Mouse (Mus musculus) WW6 (cell line): ENCODE measurements around the gene Metrn.
A peak's percentile ranks its signal among the peaks of the same experiment; 100 is the strongest.

Experiments used
- DNase-seq: peaks from one replicate; pipeline ENCODE4 v3.0.0-alpha.2; 2013; ENCODE audit warnings: low read depth, low spot score

Metrn gene

DNA sequence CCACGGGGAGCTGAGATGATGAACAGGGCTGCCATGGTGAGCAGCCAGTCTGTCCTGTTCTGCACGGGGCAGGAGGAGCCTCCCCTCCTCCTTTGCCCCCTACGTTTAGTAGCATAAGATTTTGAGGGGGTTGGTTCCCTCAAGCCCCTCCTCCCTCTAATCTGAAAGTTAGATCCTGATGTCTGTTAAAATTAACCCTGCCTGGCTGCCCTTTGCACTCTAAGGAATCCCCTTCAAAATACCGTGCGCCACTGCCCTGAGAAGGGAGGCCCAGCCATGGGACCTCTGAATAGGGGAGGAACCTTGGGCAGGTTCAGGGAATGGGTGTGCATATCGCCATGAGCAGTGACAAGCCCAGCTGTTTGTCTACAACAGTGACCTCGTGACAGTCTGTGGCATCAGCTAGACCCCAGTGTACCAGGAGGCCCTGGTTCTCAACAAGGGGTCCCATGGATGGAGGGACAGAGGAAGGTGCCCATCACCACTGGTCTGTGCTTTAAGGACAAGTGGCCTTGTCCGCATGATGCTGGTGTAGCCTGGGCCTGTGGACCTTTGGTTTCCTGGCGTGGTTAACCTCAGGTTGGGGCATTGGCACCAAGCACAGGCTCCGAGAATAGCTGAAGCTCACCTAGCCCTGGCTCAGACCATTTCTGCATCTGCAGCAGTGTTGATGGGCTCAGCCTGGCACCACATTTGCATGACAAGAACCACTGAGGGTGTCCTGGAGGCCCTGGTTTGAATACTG, 21.4 kb downstream of the Metrn start:
- no peak for DNase-seq

DNA sequence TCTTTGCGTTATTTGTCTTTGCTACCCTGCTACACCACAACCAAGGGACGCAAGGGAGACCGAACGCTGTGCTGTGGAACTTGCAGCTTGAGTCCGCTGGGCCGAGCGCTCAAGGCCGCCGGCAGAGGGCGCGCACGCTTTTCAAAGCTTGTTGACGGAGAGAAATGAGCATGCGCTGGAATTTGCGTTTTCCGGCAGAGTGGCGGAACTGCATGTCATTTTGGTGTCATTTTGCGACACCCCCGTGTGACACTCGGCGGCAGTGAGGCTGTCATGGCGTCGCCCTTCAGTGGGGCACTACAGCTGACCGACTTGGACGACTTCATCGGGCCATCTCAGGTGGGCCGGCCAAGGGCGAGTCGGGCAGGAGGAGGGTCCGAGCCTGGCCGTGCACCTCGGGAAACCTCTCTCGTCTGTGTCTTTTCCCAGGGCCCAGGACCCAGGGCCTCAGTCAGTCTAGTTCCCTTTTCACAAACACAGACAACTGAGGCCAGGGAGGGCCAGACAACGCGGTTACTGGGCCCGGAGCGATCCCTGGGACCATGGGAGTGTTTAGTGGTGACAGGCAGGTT, 23.3 kb downstream of the Metrn start, which contains the start of gene Narfl:
Gene Narfl (plus strand): TSS at position 228 of the 572 bp plus-strand sequence.
- peak; percentile 92 for DNase-seq

DNA sequence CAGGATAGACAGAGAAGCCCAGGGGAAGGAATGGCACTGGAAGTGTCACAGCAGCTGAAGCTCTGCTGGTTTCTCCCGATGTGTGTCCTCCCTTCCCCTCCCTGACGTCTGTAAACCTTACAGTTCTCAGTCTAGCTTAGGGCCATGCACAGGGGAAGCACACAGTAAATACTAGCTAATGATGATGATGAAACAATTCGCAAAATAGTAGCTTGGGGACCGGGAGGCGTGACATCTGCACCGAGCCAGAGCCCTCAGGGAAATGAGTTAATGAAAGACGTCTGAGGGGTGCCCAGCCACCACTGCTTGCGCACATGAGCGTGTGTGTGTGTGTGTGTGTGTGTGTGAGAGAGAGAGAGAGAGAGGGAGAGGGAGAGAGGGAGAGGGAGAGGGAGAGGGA, 27.6 kb downstream of the Metrn start:
- DNase-seq: no peak

DNA sequence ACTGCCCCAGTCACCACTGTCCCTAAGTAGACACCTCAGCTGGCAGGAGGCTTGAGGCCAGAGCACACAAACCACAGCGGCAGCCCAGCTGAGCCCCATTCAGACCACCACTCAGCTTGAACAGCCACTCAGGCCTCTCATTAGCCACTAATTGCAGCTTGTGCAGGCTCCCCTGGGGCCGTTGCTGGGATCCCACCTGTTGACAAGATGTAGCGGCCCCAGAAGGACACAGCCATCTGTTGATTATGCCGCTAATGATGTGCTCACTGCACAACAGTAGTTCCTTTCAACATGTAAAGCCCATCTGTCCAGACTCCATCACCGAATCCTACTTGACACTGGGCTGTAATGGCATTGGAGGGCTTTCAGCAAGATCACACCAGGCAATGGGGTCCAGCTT, 31.1 kb downstream of the Metrn start:
- DNase-seq: no peak

DNA sequence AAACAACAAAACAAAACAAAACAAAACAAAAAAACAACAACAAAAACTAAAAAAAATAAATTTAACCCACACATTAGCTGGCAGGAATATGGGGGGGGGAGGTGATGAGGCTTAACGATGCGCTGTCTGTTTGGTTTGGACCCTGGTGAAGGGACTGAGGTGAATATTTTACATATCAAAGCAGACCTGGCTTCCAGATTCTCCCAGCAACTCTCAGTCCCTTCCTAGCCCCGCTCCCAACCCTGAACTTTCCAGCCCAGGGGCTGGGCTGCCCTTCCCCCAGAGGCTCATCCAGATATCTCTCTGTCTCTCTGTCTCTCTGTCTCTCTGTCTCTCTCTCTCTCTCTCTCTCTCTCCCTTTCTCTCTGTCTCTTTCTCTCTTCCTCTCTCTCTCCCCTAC, 34.3 kb downstream of the Metrn start:
- DNase-seq: no peak

DNA sequence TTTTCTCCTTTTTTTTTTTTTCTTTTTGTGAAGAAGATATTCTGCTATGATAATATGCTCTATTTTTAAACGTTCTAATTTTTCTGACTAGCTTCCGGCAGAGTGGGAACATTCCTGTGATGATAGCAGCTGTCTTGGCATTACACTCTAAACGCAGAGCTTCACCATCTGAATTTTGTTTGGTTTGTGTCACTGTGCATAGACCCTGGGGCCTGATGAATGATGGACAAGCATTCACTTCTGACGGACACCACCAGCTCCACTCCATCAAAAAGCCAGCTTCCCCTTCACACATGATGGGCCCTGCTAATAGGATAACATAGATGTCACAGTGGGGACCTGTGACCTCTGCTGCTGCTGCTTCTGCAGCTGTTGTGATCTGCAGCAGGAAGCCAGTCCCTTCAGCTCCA, 35.4 kb downstream of the Metrn start:
- DNase-seq: no peak

DNA sequence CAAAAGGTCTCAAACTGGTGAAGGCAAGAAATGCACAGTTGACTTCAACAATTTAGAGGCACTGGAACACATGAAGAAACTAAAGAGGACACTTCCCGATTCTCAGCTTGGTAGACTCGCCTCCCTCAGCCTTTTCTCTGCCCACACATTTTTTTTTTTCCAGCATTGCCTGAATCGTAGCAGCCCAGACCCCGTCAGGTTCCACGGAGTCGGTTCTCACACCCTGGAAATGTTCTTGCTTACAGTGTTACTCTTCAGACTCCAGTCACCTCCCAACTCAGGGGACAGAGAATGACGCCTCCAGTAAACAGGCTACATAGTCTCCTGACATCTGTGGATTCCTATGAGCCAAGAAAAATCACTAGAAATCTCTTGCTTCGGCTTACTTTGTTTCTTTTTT, 36.8 kb downstream of the Metrn start:
- DNase-seq: no peak

DNA sequence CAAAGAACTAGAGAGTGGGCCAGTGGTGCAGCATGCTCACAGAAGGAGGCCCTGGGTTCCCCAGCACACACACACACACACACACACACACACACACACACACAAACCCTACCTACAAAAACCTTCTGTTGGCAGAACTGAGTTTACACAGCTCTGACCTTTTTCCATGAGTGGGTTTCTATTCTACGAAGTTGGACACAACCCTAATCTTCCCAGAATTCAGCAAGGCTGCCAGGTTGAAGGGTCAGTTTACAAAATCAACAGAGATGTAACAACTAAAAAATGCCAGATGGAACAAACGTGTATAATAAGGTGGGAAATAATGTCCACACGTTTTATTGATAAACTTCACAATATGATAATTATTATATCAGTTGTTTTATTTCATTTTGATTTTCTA, 39.2 kb downstream of the Metrn start:
- DNase-seq: no peak

DNA sequence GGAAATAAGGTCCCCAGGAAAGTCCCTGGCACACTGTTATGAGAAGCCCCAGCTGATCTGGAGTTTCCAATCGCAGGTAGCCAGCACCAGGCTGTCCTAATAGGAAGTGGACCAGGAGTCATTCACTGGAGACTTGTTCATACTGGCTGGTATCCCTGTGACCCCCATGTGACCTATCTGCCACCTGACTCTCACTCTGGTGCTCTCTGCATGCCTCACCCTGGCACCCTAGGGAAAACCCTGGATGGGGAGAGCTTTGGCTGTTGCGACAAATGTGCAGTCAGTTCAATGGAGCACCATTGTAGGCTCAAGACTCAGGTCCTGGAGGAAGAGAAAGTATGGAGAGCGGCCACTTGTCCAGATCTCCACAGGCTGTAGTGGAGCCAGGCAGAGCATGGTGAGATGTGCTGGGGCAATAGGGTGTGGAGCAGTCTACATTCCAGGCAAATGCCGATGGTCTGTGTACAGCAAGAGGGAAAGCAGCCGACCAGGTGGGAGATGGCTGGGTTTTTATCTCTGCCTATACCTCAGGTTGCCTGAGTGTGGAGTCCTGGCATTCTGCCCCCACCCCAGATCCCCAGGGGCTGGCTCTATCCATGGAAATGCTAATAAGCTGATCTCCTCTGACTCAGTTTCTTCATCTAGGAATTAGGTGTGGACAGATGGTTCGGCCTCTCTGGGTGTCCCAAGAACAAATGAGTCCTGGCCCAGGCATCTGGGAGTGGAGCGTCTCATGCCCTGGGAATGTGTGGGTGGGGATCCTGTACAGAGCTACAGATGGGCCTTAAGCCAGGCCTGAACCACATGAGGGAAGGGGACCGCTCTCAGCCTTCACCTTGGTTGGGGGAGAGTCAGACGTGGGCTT, 40.3 kb downstream of the Metrn start:
- peak; percentile 36 for DNase-seq

DNA sequence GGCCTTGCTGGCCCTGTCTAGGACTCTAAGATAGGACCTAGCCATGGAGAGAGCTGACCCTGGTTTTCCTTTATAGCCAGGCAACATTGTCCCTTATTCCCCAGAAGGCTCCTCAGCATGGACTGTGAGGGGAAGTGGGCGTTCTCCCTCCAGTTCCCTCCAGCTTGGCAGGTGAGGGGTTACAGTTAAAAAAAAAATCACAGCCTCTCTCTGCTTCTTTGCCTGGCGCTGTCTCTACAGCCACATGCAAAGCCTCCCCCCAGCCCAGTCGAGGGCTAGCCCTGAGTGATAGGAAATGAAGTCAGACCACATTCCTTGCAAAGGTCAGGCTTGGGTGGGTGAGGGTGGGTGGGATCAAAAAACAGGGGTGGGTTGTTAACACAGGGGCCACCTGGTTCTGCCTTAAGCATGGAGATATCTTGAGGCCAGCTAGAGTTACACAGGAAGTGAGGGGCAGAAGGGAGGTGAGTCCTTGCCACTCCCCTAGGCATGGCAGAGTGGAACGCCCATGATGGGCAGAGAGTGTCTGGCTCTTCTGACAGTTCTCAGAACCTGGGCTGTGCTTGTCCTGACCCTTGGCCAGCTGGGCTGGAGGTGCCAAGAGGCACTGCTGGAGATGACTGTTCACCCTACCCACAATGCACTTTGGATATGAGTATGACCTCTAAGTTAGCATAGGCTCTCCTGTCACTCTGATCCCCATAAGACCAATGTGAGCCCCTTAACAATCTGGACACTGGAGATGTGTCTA, 41.1 kb downstream of the Metrn start:
- DNase-seq: no peak

DNA sequence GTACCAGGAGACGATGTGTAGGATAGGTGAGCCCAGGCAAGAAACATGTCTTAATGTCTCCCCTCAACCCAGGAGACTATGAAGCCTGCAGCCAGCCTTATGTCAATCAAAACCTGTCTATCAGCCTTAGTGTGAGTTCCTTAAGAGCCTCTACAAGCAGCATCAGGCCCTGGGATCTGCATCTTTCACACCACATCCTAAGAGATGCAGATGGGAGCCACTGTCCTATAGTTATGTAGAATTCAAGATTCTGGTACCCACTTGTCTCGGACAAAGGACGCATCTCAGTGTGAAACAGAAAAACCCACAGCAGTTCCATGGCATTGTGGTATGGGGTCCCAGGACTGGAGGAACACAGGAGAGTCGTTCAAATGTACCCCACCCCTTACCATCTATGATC, 41.9 kb downstream of the Metrn start:
- no peak for DNase-seq

DNA sequence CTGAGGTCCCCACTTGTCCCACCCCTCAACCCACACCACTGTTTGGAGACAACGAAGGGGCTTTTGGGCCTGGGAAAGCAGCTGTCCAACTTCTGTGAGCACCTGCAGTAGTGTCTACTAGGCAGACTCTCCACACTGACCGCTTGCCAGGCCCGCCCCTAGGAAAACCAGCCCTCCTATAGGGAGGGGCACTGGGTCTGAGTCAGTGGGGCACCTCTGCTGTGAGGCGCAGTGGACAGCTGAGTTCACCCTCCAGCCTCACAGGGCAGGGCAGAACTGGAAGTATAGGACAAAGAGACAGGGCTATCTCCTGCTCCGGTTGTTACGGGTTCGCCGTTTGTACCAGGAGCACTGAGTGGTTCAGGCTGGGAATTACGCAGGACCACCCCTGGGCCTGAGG, 42.7 kb downstream of the Metrn start, which contains the start of gene Msln:
Gene Msln (minus strand): TSS at position 138 of the 400 bp plus-strand sequence.
- no peak for DNase-seq

DNA sequence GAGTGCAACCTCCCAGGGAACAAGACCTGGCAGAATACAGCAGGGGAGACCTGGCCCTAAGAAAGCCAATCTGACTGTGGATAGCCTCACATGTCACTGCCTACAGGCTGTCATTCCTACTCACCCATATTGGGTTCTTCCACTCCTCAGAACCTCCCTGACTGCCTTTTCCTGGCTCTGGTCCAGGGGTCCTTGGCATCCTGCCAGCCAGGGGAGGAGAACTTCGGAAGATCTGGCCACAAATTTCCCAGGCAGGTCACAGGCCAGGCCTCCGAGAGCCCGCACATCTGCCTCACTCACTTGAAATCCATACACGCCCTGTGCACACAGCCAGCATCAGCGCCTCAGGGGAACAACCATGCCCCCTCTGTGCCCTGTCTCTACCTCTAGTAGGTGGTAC, 45.5 kb downstream of the Metrn start:
- DNase-seq: no peak

DNA sequence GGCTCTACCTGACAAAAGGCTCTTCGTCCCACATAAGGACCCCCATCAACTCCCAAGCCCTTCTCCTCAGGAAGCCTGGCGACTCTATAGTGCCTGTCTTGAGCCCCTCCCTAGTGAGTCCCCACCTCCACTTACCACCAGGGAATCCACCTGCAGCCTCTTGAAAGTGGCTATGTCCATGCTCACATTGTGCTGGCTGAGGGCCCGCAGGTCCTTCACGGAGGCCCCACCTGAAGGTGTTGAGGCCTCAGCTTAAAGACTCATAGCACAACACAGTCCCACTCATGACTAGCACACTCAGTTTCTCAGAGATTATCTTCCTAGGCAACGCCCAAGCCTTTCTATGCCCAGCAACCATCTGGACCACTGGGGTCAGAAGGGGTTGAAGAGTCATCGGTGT, 47.6 kb downstream of the Metrn start:
- no peak for DNase-seq

DNA sequence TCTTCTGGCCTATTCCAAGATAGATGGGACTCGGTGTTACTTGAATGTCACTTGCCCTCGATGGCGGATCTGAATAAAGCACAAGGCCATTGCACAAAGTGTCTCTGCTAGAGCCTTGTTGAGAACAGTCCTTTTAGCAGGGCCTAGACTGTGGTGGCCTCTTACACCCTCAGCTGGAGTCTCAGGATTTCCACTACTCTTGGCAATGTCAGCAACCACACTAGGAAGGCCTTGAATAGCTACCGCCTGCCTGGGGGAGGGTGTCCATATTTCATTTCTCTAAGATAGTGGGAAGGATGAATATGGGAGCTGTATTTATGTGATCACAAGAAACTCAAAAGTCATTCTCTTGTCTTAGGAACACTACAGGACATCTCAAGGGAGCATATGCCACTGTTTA, 48.7 kb downstream of the Metrn start:
- no peak for DNase-seq

DNA sequence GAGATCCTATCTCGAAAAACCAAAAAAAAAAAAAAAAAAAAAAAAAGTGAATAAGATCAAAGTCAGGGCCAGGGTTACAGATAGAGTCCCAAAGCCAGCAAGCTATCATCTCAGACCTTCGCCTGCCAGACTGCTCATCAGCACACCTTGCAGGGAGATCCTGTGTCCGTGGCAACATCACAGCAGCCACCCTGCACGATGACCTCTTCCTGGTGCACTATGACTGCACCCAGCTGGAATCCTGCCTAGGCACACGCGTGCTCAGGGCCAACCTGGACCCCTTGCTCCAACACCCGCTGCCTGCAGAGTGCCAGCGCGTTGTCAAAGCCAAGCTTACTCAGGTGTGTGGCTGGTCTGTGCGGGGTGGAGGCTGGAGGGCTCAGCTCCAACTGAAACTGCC, 52.6 kb downstream of the Metrn start:
- DNase-seq: no peak

DNA sequence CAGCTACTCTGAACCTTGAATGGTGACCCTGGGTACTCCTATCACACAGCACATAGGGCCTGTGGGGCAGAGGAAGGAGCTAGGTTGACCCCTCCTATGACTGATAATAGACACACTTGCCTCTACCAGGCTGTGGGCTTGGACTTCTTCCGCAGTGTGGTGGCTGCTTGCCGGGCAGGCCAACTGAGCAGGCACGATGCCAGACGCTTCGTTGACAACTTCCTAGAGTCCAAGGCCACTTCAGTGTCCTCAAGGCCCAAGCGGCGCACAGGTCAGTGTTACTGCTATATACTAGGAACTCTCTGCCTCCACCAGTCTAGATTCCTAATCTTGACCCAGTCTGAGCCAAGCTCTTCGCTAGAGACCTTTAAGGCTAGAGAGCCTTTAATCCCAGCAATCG, 53.1 kb downstream of the Metrn start:
- no peak for DNase-seq
